Mouse (Mus musculus) adrenal gland, adult (tissue): Measurements from ENCODE around the gene Snrpc.

ENCODE experiments used
- DNase-seq, 2 experiments: peaks; one replicate each; pipeline ENCODE4 v3.0.0; 2022 to 2023; ENCODE audit warnings: low spot score in 1 of 2; ENCODE audit not compliant: inconsistent age in 2 of 2

The Snrpc gene

DNA sequence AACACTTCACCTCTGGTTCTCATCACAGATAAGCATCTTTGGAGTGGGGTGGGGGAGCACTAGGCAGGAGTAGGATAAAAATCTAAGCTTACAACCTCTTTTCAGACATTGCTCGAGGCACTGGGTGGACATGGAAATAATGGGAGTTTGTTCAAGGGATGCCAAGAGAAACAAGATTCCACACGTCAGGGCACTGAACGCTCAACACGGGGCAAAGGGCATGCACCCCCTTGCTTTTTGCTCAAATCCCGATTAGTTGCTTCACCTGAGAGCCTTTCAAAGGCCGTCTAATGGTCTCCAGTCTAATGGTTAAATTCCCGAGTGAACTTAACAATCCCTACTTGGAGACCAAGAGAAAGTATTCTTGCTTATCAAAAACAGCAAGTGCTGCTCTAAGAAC lies 18.9 kb upstream of the Snrpc start:
- no peak for DNase-seq

DNA sequence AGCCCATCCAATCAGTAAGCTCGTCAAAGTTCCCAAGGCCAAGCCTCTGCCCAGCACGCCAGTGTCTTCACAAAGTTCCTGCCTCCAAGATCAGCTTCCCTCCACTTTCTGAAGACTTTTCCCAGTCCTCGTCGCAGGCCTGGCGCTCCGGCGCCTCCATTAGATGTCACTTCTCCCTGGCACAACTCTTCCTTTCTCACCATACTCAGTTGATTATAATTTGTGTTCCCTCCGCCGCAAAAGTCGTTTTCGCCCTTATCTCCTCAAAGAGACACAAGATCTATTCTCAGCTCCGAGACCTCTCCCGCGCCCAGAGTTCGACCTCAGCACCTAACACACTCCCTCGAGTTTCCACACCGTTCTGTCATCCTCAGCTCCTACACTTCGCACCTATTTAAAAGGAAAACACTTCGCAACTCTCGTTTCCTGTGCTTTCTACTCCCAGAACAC lies 18.4 kb upstream of the Snrpc start:
- DNase-seq, result peak; percentile 61 to 84

- peak; percentile 80 to 90 for DNase-seq
These were observed 17.9 kb upstream of the Snrpc start for GRCm38 (mm10) chr17:27819971-27820567.

DNA sequence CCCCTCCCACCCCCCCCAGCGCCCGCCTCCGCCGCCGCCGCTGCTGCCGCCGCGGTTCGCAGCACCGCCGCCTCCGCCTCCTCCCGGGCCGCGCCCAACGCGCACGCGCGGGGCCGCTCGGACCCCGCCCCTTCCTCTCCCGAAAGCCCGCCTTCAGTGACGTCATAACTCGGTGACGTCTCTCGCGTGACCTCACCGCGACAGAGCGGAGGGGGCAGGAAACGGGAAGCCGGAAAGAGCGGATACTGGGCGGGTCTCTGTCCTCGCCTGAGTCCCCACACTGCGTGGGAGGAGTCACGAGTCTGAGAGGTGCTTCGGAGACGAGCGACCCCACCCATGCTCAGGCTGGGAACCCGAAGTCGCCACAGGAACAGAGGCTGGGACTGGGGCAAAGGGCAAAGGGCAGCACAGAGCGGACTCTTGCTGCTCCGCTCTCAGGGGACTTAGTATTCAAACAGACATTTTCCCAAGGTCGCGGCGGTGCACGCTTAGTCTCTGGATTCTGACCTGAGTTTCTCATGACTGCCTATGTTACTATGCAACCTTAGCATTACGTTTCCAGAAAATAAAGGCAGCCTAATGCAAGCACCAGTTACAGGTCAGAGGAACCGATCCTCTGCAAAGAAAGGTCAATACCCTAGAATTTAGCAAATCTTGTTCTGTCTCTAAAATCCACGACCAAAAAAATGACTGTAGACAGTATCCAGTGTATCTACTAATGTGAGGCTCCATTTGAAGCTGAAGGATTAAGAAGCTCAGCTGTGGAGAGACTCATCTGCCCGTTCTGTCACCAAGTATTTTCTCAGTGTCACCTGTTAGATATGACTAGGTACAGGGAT lies 17.2 kb upstream of the Snrpc start, which contains the start of gene D17Wsu92e:
D17Wsu92e (minus strand) TSS at position 81 of the 839 bp plus-strand sequence.
- DNase-seq, result peak; percentile 99

DNA sequence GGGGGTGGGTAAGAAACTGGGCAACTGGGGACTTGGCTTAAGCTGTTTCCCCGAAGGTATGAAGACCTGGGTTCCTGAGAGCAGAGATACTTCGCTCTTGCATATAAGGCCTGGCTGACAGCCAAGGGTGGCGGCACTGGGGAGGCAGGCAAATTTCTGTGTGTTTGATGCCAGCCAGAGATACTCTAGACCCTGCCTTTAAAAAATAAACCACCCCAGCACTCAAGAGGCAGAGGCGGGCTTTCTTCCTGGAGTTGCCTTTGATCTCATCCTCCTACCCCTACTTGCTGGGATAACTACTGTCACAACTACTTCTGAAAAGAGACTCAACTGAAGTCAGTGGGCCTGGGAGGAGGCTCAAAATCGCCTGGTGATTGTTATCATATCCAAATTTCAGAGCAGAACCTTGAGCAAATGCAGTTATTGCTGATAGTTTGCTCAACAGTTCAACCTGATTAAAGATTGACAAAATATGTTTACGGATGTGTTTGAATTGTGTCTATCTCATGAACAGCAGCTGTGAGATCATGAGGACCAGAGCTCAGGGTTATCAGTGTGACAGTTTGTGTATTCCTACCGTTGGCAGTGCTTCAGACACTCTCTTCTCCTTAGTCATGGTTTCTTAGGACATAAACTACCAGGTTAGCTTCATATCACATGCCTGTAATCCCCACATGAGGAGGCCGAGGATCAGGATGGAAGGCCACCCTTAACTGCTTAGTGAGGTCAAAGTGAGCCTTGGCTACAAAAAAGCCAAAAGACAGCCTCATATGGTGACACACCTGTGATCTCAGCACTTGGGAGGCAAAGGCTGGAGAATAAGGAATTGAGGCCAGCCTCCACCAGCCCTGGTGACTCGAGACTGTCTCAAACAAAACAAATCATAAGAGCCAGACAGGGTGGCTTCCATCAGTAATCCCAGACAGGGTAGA lies 16.3 kb upstream of the Snrpc start:
- peak; percentile 52 to 77 for DNase-seq

DNA sequence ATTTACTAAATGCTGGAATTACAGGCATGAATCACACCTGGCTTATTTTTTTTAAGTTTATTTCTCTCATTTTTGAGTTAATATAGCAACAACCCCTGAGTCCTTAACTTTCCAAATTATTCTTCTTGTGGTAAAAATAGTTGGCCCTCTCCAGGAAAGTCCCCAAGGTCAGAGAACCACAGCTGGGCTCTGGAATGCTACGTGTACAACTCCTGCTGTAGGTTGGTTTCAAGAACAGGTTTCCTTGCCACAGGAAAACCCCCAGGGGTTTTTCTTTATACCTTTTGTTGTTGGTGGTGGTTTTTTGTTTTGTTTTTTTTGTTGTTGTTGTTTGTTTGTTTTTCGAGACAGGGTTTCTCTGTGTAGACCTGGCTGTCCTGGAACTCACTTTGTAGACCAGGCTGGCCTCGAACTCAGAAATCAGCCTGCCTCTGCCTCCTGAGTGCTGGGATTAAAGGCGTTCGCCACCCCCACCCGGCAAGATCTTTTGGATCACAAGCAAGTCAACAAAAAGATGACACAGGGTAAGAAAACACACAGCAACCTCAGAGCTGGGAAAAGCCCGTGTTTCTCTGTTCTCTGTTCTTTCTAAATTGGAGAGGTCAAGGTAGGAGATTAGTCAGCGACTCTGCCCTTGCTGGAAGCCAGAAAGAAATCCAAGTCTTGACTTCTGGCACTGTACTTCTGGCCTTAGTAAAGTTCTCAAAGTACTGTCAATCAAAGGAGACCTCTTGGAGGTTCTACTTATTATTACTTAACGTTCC lies 14.6 kb upstream of the Snrpc start:
- peak; percentile 48 to 84 for DNase-seq

DNA sequence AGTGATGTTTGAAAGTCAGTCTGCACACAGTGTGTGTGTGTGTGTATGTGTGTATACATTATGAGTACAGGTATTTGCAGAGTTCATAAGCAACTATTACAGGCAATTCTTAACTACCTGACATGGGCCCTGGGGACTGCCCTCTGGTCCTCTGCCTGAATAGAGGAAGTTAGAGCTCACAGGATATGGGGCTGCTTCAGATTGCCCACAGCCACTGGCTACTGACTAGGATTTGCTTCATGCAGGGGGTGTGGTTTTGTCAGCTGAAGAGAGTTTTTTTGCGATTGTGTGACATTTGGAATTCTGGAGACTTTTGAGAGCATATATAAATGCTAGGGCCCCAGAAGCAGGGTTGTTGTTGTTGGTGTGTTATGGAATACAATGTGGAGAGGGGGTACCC lies 13.0 kb upstream of the Snrpc start:
- no peak for DNase-seq

DNA sequence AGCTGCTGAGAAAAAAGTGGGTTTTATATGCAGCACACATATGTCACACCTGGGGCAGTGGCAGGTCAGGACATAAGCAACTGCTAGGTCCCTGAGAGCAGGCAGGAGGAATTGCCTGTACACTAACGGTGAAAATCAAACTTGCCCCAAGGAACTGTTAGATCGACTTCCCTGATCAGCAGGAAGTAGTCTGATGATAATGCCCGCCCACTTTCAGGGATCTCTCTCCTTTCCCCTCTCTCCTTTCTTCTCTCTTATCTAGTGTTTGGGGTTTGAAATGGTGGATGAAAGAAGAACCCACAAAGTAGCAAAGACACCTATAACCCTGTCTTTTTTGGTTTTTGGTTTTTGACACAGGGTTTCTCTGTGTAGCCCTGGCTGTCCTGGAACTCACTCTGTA lies 12.4 kb upstream of the Snrpc start:
- DNase-seq, result no peak

GRCm38 (mm10) chr17:27825984-27826905 lies 11.7 kb upstream of the Snrpc start:
- peak; percentile 88 to 96 for DNase-seq

DNA sequence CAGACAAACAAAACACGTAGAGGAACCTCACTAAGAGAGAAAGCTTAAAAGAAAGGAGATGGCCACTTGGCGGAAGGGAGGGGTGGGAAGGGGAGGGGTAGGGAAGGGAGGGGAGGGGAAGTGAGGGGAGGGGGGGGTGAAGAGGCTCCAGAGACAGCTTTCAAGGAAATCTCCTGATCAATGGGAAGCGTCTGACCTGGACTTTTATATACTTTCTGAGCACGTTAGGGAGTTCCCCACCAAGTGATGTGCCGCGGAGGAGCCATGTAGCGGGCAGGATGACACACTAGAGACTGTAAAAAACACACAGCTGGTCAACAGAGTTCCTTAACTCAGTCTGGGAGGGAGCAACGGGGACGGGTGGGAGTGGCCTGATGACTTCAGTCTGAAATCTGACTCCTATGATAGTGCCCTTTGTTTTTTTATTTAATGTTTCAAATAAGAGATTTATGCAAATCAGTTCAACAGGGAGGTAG lies 11.0 kb upstream of the Snrpc start:
- DNase-seq, result peak; percentile 72 to 90

DNA sequence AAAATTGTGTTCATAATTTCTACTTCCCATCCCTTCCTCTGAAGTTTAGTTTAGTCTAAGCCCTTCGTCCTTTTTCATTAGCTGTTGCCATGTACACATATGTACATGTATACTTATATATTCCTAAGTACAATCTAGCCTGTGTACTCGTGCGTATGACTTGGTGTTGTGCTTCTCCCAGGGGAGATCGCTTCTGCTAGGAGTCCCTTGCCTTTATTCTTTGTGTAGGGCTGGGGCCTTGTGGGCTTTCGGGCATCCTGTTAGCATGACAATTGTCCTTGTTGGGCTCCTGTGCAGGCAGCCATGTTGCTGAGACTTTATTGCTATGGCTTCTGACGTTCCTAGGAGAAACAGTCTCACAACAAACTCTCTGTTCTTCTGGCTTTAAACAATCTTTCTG lies 10.4 kb upstream of the Snrpc start:
- peak in 1 of 2 experiments; percentile 53 for DNase-seq

GRCm38 (mm10) chr17:27830411-27830810 lies 7.5 kb upstream of the Snrpc start:
- DNase-seq, result no peak

GRCm38 (mm10) chr17:27839469-27840252 lies 1.7 kb downstream of the Snrpc start:
- DNase-seq, result peak; percentile 97 to 98

DNA sequence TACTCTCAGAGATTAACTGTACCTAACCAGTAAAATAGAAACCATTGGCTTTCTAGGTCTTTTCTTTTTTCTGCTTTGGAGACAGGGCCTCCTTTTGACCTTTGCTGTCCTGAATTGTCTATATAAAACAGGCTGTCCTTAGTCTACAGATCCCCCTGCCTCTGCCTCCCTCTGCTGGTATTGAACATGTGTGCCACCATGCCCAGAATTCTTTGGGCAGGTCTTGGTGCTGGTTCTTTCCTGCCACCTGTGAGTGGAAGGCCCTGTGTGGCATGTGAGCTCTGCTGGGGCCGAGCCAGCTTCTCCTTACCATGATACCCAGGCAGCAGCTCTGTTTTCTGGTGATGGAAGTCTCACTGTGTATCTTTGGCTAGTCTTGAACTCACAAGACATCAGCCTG lies 10.4 kb downstream of the Snrpc start:
- DNase-seq, result no peak

GRCm38 (mm10) chr17:27851076-27851475 lies 13.1 kb downstream of the Snrpc start:
- peak; percentile 70 to 88 for DNase-seq

- DNase-seq, result peak; percentile 86 to 95
These were observed 18.4 kb downstream of the Snrpc start, which contains the start of gene Uhrf1bp1 for GRCm38 (mm10) chr17:27856265-27856797. Gene Uhrf1bp1 (plus strand): TSS chr17:27856441.

DNA sequence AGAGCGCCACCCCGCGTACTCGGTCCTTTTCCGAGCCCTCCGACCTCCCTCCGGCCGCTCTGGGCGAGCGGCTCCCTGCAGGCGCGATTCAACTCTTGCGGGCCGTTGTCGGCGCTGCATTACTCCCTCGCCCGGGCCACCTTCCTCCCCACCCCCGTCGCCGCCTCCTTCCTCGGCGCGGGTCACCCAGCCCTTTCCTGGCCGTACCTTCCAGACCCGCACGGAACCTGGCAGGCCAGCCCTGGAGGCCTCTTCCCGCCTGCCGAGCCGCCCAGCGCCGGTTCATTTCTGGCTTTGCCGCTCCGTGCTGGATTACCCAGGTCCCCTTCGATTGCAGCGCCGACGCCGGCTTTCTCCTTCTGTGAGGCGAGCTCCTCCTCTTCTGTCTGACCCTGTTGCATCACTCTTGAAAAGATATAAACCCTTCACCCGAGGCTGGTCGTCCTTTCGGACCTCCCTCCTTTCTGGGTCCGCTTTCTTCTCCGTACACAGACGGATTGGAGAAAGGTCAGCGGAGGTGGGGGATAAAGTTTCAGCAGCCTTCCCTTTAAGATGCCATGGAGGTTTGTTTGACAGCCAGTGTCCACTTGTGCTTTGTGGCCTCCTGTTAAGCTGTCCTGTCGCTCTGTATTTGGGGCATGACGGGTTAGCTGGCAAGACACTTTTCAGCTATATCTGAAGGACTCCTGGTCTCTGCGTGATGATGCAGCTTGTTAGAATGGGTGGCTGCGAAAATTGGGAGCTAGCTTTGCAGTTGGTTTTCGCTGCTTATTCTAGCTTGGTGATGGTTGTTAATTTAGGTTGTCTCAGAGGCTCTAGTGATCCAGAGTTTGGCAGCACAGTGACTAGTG lies 19.1 kb downstream of the Snrpc start:
- peak; percentile 70 to 92 for DNase-seq
